Mouse (Mus musculus): ENCODE measurements around the gene Washc3.

DNA sequence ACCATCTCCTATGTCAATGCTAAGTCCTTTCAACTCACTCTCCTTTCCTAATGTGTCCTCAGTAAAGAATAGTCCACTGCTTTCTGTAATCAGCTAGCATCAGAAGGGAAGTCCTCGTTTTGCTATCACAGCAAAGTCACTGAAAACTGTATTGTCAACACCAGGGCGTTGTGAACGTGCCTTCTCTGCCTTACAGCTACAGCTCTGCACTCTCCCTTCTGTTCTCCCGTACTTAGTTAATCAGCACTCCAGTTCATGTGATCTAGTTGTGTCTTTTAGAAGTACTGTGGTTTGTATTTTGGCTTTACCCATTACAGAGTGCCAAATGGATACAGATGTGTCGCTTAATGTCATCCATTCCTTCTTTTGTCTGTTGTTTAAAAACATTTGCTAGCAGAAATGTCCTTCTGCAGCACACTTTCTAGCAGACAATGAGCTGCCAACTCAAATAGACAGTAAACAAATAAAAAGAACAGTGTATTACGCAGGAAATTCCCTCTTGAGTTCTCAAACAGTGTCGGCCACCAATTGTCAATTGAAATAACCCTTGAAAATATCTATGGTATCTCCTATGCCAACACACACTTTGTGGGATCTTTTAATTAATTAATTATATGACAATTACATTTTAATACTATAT is 33.3 kb upstream of the Washc3 start:
- TF ChIP-seq CTCF (IDR thresholded peaks at IDR 0.05; ENCODE audit: borderline replicate concordance, insufficient read depth, low read depth, low read length) = no peak
- no peak for TF ChIP-seq POLR2A (IDR thresholded peaks at IDR 0.05; ENCODE audit: borderline replicate concordance, insufficient read depth, low read length)

Data from cerebellum, adult 2 months (tissue).